Mouse (Mus musculus): ENCODE measurements around the gene Dpp9.
"Not testable (repeated sequence)": the region's sequence is repeated elsewhere in the genome, so short reads cannot be mapped to it uniquely, and the experiment has no call there.

DNA sequence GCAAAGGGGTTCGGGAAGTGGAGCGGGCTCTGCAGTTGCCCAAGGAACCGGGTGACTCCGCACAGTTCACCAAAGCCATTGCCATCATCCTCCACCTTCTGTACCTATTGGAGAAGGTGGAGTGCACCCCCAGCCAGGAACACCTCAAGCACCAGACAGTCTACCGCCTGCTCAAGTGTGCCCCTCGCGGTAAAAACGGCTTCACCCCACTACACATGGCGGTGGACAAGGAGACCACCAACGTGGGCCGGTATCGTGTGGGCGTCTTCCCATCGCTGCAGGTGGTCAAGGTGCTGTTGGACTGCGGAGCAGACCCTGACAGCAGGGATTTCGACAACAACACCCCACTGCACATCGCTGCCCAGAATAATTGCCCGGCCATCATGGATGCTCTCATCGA is 39.6 kb upstream of the Dpp9 start:
- TF ChIP-seq MYOG (IDR thresholded peaks at IDR 0.05; ENCODE audit: control insufficient read depth in 1 of 3, insufficient read depth in 1 of 3, insufficient read length in 2 of 3, low read depth in 2 of 3); MYOD1 (IDR thresholded peaks at IDR 0.05; ENCODE audit: control insufficient read depth in 1 of 3, insufficient read length in 2 of 3, low read depth in 2 of 3); SRF (IDR thresholded peaks at IDR 0.05; ENCODE audit: control insufficient read depth, insufficient read length, low read depth); USF1 (IDR thresholded peaks at IDR 0.05; ENCODE audit: low read depth); TCF12 (IDR thresholded peaks at IDR 0.05; ENCODE audit: insufficient read depth, poor library complexity, severe bottlenecking); E2F4 (IDR thresholded peaks at IDR 0.05; ENCODE audit: insufficient read depth): not testable (repeated sequence)
